Mouse (Mus musculus) brain, embryonic 14.5 days (tissue): Measurements from ENCODE around the gene Krt79.

Experiments used
- CTCF ChIP-seq: fragments of 200-500 bp; IDR thresholded peaks from 2 replicates; pipeline ENCODE4 v1.5.1; 2012; ENCODE audit warnings: inconsistent platforms, mild to moderate bottlenecking, moderate library complexity, borderline replicate concordance; ENCODE audit not compliant: insufficient read depth, insufficient read length; ENCODE audit errors: extremely low read depth
- POLR2A ChIP-seq: fragments of 200-500 bp; IDR thresholded peaks from 2 replicates; pipeline ENCODE4 v1.6.1; 2012; ENCODE audit warnings: mild to moderate bottlenecking, inconsistent platforms, borderline replicate concordance; ENCODE audit not compliant: poor library complexity, insufficient read depth, insufficient read length, severe bottlenecking; ENCODE audit errors: extremely low read depth

- TF ChIP-seq CTCF: no peak
- TF ChIP-seq POLR2A: no peak
Measured at GRCm38 (mm10) chr15:101941948-101942347, 1.8 kb upstream of the Krt79 start.
